16 mouse cellular contexts compared by ENCODE assay signal in genomic region chr6:55241479-55241878, GRCm38 (mm10). TPM values are rescaled to one million over a fixed set of nuclear protein-coding genes. Genes with fewer than 3 reads are reported as not detected.
DNase-seq lines count a peak whose midpoint lies in the region; ATAC-seq and TF ChIP-seq lines count a peak whose summit lies in the region.
"Had no signal": no experiment of that assay in that cellular context is flagged by ENCODE, and none has a peak within 500 bp of the region (broad histone marks: within the 10 kb centered on the region; RNA-seq: fewer than 3 reads in every experiment).

No protein-coding gene starts in this region.

- peaks cover 7% of the 10 kb centered on the region for H3K4me1 ChIP-seq in embryonic facial prominence, embryonic 15.5 days
- peaks cover 12% of the 10 kb centered on the region; the same call in 1 of the 2 replicates for H3K4me1 ChIP-seq in heart, embryonic 11.5 days (ENCODE audit: control insufficient read depth, insufficient read depth, low read length)
- H3K4me1 ChIP-seq in thymus, adult 2 months (replicated peaks; ENCODE audit: control insufficient read depth, insufficient read depth, low read length) = no peaks in the 10 kb centered on the region
- H3K4me1 ChIP-seq in midbrain, embryonic 10.5 days = no peaks in the 10 kb centered on the region
- H3K4me1 ChIP-seq in intestine, postnatal 0 days (replicated peaks; ENCODE audit: control insufficient read depth, insufficient read depth, low read length) = 0 out of 2 replicates have a peak, but pooled peaks cover 3% of the 10 kb centered on the region
- H3K4me1 ChIP-seq: forebrain, embryonic 15.5 days had no signal

- no peaks in the 10 kb centered on the region for H3K9me3 ChIP-seq in embryonic facial prominence, embryonic 15.5 days (replicated peaks)
- H3K9me3 ChIP-seq in heart, embryonic 11.5 days (replicated peaks; ENCODE audit: control insufficient read depth, low read length) = no peaks in the 10 kb centered on the region
- H3K9me3 ChIP-seq in midbrain, embryonic 10.5 days (replicated peaks) = no peaks in the 10 kb centered on the region
- no peaks in the 10 kb centered on the region for H3K9me3 ChIP-seq in intestine, postnatal 0 days (ENCODE audit: control insufficient read depth)
- H3K9me3 ChIP-seq: forebrain, embryonic 15.5 days; hindbrain, embryonic 10.5 days; liver, embryonic 13.5 days; neural tube, embryonic 15.5 days had no signal

- no peak overlapping the region for H3K4me3 ChIP-seq in embryonic facial prominence, embryonic 15.5 days (replicated peaks)
- H3K4me3 ChIP-seq in heart, embryonic 11.5 days (ENCODE audit: low read depth, low read length) = no peak overlapping the region
- H3K4me3 ChIP-seq in thymus, adult 2 months (ENCODE audit: control insufficient read depth, insufficient read depth, low read length) = no peak overlapping the region
- H3K4me3 ChIP-seq in midbrain, embryonic 10.5 days = no peak overlapping the region
- H3K4me3 ChIP-seq in intestine, postnatal 0 days (ENCODE audit: low read depth, low read length) = no peak overlapping the region
- H3K4me3 ChIP-seq: forebrain, embryonic 15.5 days; hindbrain, embryonic 10.5 days; liver, embryonic 13.5 days; neural tube, embryonic 15.5 days had no signal

- H3K9ac ChIP-seq in embryonic facial prominence, embryonic 15.5 days = no peak overlapping the region
- H3K9ac ChIP-seq in heart, embryonic 11.5 days (ENCODE audit: low read depth, low read length) = no peak overlapping the region
- H3K9ac ChIP-seq in intestine, postnatal 0 days (ENCODE audit: low read depth, low read length) = no peak overlapping the region
- H3K9ac ChIP-seq: forebrain, embryonic 15.5 days; liver, embryonic 13.5 days; neural tube, embryonic 15.5 days had no signal

- intact Hi-C loops in heart, postnatal 14 days (cut with DNase I) = no loop called here
- intact Hi-C loops in left cerebral cortex, postnatal 14 days (cut with DNase I) = no loop called here

- no peak for TF ChIP-seq CTCF in thymus, adult 2 months (IDR thresholded peaks at IDR 0.05; ENCODE audit: borderline replicate concordance, control insufficient read depth, extremely low read depth, insufficient read depth, low read length, poor library complexity)
- no peak for TF ChIP-seq CTCF in intestine, postnatal 0 days (IDR thresholded peaks at IDR 0.05; ENCODE audit: low read depth)

- no peak for ATAC-seq in embryonic facial prominence, embryonic 15.5 days (ENCODE audit: insufficient number of reproducible peaks, low FRiP score, low TSS enrichment, low read depth)
- no peak for ATAC-seq in heart, embryonic 11.5 days (replicated peaks; ENCODE audit: insufficient number of reproducible peaks, low FRiP score, low TSS enrichment)
- ATAC-seq in intestine, postnatal 0 days = no peak
- ATAC-seq: forebrain, embryonic 15.5 days had no signal

- H3K27me3 ChIP-seq in embryonic facial prominence, embryonic 15.5 days = no peaks in the 10 kb centered on the region
- no peaks in the 10 kb centered on the region for H3K27me3 ChIP-seq in heart, embryonic 11.5 days (ENCODE audit: control insufficient read depth, insufficient read depth, low read length)
- H3K27me3 ChIP-seq in thymus, adult 2 months (ENCODE audit: control insufficient read depth, insufficient read depth, low read length) = no peaks in the 10 kb centered on the region
- H3K27me3 ChIP-seq in midbrain, embryonic 10.5 days (ENCODE audit: low read depth, poor library complexity, severe bottlenecking) = no peaks in the 10 kb centered on the region
- H3K27me3 ChIP-seq in intestine, postnatal 0 days (replicated peaks; ENCODE audit: control insufficient read depth, insufficient read depth, low read length) = no peaks in the 10 kb centered on the region
- H3K27me3 ChIP-seq: forebrain, embryonic 15.5 days; liver, embryonic 13.5 days; neural tube, embryonic 15.5 days had no signal

- DNase-seq in heart, adult 18-20 months = peak; percentile 39 to 51
- DNase-seq in heart, postnatal 14 days = no peak
- peak; percentile 23 to 53 for DNase-seq in left cerebral cortex, postnatal 14 days (ENCODE audit: low spot score in 2 of 2)
- DNase-seq in thymus, adult 2 months = no peak
- no peak for DNase-seq in midbrain, embryonic 10.5 days (ENCODE audit: low spot score)
- DNase-seq: adrenal gland, postnatal 14 days; cerebellum, adult 8-10 months; kidney, adult 2 months; liver, embryonic 13.5 days; thymus, adult 18-20 months had no signal

- H3K36me3 ChIP-seq in embryonic facial prominence, embryonic 15.5 days = 0 out of 2 replicates have a peak, but pooled peaks cover 15% of the 10 kb centered on the region
- H3K36me3 ChIP-seq in heart, embryonic 11.5 days (ENCODE audit: control insufficient read depth, insufficient read depth, low read length) = no peaks in the 10 kb centered on the region
- H3K36me3 ChIP-seq in thymus, adult 2 months (ENCODE audit: control insufficient read depth, insufficient read depth, low read length) = no peaks in the 10 kb centered on the region
- peaks cover 73% of the 10 kb centered on the region for H3K36me3 ChIP-seq in midbrain, embryonic 10.5 days
- no peaks in the 10 kb centered on the region for H3K36me3 ChIP-seq in intestine, postnatal 0 days (ENCODE audit: control insufficient read depth, insufficient read depth)
- H3K36me3 ChIP-seq: forebrain, embryonic 15.5 days; liver, embryonic 13.5 days had no signal

- no peak for TF ChIP-seq POLR2A in thymus, adult 2 months (IDR thresholded peaks at IDR 0.05; ENCODE audit: control insufficient read depth, extremely low read depth, insufficient read depth, low read length, poor library complexity)

- no peak overlapping the region for H3K4me2 ChIP-seq in embryonic facial prominence, embryonic 15.5 days (replicated peaks)
- H3K4me2 ChIP-seq in heart, embryonic 11.5 days = peak overlapping the region; percentile 39
- H3K4me2 ChIP-seq in intestine, postnatal 0 days (replicated peaks; ENCODE audit: low read depth) = no peak overlapping the region
- H3K4me2 ChIP-seq: forebrain, embryonic 15.5 days; liver, embryonic 13.5 days; neural tube, embryonic 15.5 days had no signal

- WGBS in embryonic facial prominence, embryonic 15.5 days = 48% methylated on average over 5 of the region's 5 CpGs
- 51% methylated on average over 5 of the region's 5 CpGs for WGBS in heart, embryonic 11.5 days (ENCODE audit: insufficient replicate concordance)
- 91% methylated on average over 5 of the region's 5 CpGs for WGBS in thymus, adult 2 months
- WGBS in midbrain, embryonic 10.5 days = 81% methylated on average over 5 of the region's 5 CpGs
- WGBS in intestine, postnatal 0 days = 80% methylated on average over 5 of the region's 5 CpGs

- H3K27ac ChIP-seq in embryonic facial prominence, embryonic 15.5 days (replicated peaks) = 0 out of 2 replicates have a peak overlapping the region, but pooled peaks have one; percentile 44
- peak overlapping the region; percentile 54 for H3K27ac ChIP-seq in heart, embryonic 11.5 days (ENCODE audit: low read depth, low read length)
- no peak overlapping the region for H3K27ac ChIP-seq in thymus, adult 2 months (ENCODE audit: control insufficient read depth, insufficient read depth, low read length)
- no peak overlapping the region for H3K27ac ChIP-seq in midbrain, embryonic 10.5 days (replicated peaks)
- H3K27ac ChIP-seq in intestine, postnatal 0 days (ENCODE audit: low read depth, low read length) = no peak overlapping the region
- H3K27ac ChIP-seq: forebrain, embryonic 15.5 days; hindbrain, embryonic 10.5 days; liver, embryonic 13.5 days; neural tube, embryonic 15.5 days had no signal

RNA-seq across cellular contexts. Expression of gene Mindy4, which starts 38.3 kb away (rescaled TPM):
- 1 to 10 TPM; 3.7 to 6.7 TPM for total RNA-seq in heart, adult 18-20 months (2021)
- 1 to 10 TPM; 3.7 to 4.9 TPM for total RNA-seq in heart, postnatal 14 days (2021)
- 16.5 and 21.4 TPM in 2 replicates for polyA plus RNA-seq in embryonic facial prominence, embryonic 15.5 days (2015; fragmentation: Nextera tagmentation; extraction: Ambion mirVana)
- polyA plus RNA-seq in heart, embryonic 11.5 days (2014; fragmentation: Nextera tagmentation; extraction: Ambion mirVana) = 8.0 and 9.2 TPM in 2 replicates
- 10 to 100 TPM in 1 of 2 experiments, 1 to 10 TPM in 1; 9.6 to 10.7 TPM for total RNA-seq in left cerebral cortex, postnatal 14 days (2021)
- 9.0 and 9.2 TPM in 2 replicates for polyA plus RNA-seq in thymus, adult 2 months (2012; rRNA removed)
- 23.3 and 27.1 TPM in 2 replicates for polyA plus RNA-seq in midbrain, embryonic 10.5 days (2016; fragmentation: Nextera tagmentation; extraction: Ambion mirVana)
- polyA plus RNA-seq in intestine, postnatal 0 days (2015; fragmentation: Nextera tagmentation; extraction: Ambion mirVana) = 2.1 and 2.3 TPM in 2 replicates

Comparison
In these comparisons a context has a peak if more than half of its experiments do, and no peak if none do; other contexts are left out.
1. DNase-seq: peak in heart, adult 18-20 months (2 of 2) and left cerebral cortex, postnatal 14 days (2 of 2); none in heart, postnatal 14 days (0 of 2), thymus, adult 2 months (single experiment) and midbrain, embryonic 10.5 days (single experiment).
2. H3K27ac ChIP-seq: peak in embryonic facial prominence, embryonic 15.5 days (single experiment) and heart, embryonic 11.5 days (single experiment); none in thymus, adult 2 months (single experiment), midbrain, embryonic 10.5 days (single experiment) and intestine, postnatal 0 days (single experiment).